Mouse (Mus musculus) left cerebral cortex, postnatal 4 days (tissue): ENCODE results near the gene Mdfi. TPM values are rescaled to one million over a fixed set of nuclear protein-coding genes. Genes with fewer than 3 reads are reported as not detected.

ENCODE experiments used
- DNase-seq: peaks from one replicate; pipeline ENCODE4 v3.0.0-alpha.2; 2022
- intact Hi-C: fragments of 180-260 bp; cut with DNase I; formaldehyde crosslinking; loops from one replicate; pipeline ENCODE4 v1.15.1; 2025
- total RNA-seq, 2 experiments: library from RNA; stranded (reverse); gene quantifications; 2 replicates each; pipeline ENCODE4 v1.2.3; 2021

Mdfi gene
- total RNA-seq, 2 experiments from 2014 or later, result 2.5 to 3.7 TPM

DNA sequence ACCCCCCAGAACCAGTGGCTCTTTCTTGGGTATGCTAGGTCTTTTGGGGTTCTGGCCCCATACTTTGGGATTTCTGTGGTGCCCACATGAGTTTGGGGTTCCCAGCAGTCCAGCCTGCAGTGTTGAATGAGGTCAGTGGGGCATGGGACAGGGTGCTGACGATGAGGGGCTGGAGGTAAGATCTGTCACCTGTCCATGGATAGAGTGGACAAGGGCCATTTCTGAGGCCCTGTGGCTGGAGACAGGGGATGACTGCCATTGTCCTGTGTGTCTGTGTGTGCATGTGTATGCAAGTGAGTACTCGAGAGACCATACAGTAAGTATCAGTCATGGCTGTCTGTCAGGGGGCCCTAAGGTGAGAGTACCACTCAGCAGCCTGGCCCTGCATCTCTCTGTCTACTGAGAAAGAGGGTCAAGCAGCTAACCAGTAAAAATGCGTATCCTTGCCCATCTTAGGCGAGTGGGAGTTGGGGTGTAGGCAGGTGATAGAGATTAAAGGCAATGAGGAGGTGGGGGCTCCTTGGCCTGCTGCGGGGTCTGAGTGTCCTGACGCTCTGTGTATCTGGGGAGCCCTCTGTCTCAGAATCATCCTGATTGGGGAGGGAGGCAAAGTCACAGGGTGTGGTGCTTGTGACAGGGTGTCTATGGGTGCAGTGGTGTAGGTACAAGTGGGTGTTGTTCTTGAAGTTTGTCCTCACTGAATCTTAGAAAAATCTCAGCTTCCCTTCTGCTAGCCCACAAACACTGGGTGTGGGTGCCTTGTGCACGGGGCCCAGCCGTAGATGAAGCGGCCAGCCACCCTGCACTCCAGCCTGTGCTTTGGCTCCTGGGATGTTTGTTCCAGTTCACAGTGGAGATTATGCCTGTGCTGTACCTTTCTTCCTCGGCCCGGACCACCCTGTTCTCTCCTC is 64.8 kb downstream of the Mdfi start:
- DNase-seq, result no peak
- intact Hi-C loops, result no loop called here

DNA sequence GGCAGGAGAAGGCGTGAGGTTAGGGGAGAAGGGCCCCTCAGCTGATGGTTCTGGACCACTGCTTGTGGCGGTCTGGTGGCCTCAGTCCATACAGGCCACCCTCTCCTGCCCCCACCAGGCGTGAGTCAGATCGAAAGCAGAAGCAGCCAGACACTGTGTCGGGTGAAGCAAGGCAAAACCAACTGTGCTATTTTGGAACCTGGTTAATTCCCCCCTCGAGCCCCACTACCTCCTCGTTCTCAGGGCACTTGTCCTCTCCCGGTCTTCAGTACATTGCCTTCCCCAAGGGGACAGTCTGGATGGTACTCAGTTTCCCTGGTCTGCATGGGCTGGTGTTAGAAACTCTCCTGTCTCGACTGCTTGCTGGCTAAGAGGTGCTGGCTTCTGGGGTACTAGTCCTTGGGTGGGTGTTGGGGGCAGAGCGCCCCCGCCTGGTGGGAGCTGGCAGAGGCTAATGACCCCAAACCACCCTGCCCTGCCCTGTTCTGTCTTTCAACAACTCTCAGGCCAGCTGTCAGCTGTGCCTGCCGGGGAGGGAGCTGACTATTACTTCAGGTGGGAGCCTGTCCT is 65.7 kb downstream of the Mdfi start:
- no peak for DNase-seq
- intact Hi-C loops, result no loop called here

- DNase-seq, result no peak
- intact Hi-C loops, result no loop called here
Measured at GRCm38 (mm10) chr17:47767456-47768141, 66.9 kb downstream of the Mdfi start.

GRCm38 (mm10) chr17:47767081-47767455 is 67.4 kb downstream of the Mdfi start:
- DNase-seq, result no peak
- intact Hi-C loops, result no loop called here

- intact Hi-C loops, result no loop called here
- DNase-seq, result no peak
Measured at GRCm38 (mm10) chr17:47766407-47767043, 68.0 kb downstream of the Mdfi start.

- DNase-seq, result no peak
- intact Hi-C loops, result no loop called here
Measured at GRCm38 (mm10) chr17:47765986-47766385, 68.5 kb downstream of the Mdfi start.

Other genes starting within 250 kb of the Mdfi start
- gene Bysl, start 223.2 kb downstream of the Mdfi start, total RNA-seq, result 10 to 100 TPM; 28.6 TPM
- 10 to 100 TPM; 29.2 to 30.3 TPM for gene Med20, start 223.1 kb downstream of the Mdfi start, total RNA-seq
- gene Gm20517, start 223.1 kb downstream of the Mdfi start, total RNA-seq, result 1 to 10 TPM; 4.8 to 6.6 TPM
- 10 to 100 TPM; 23.3 to 26.2 TPM for gene Usp49, start 204.0 kb downstream of the Mdfi start, total RNA-seq
- gene Tomm6, start 146.3 kb downstream of the Mdfi start, total RNA-seq, result 100 to 1,000 TPM; 179 to 192 TPM
- 10 to 100 TPM; 32.4 to 35.4 TPM for gene Frs3, start 145.7 kb downstream of the Mdfi start, total RNA-seq
- gene Gm21981, start 140.2 kb downstream of the Mdfi start, total RNA-seq, result 1 to 10 TPM; 3.6 to 7.4 TPM
- 1 to 10 TPM; 2.4 to 6.8 TPM for gene Prickle4, start 140.0 kb downstream of the Mdfi start, total RNA-seq
- gene Pgc, start 107.8 kb downstream of the Mdfi start, total RNA-seq, result not detected
- 1 to 10 TPM; 5.0 to 5.7 TPM for gene Tfeb, start 97.7 kb downstream of the Mdfi start, total RNA-seq
- 10 to 100 TPM; 78.3 to 89.0 TPM for gene Foxp4, start 90.0 kb upstream of the Mdfi start, total RNA-seq
- gene 1700122O11Rik, start 203.6 kb upstream of the Mdfi start, total RNA-seq, result not detected